Mouse (Mus musculus): ENCODE results near the gene Larp4b.

The Larp4b gene

GRCm38 (mm10) chr13:9181666-9182264 is 88.1 kb downstream of the Larp4b start:
- peak; percentile 85 for DNase-seq

GRCm38 (mm10) chr13:9184281-9184680 is 90.6 kb downstream of the Larp4b start:
- DNase-seq = no peak

GRCm38 (mm10) chr13:9184716-9185115 is 91.0 kb downstream of the Larp4b start:
- no peak for DNase-seq

GRCm38 (mm10) chr13:9187156-9187555 is 93.5 kb downstream of the Larp4b start:
- DNase-seq = no peak

- DNase-seq = peak; percentile 73
Observed at GRCm38 (mm10) chr13:9187566-9188530, 94.2 kb downstream of the Larp4b start.

GRCm38 (mm10) chr13:9189481-9189880 is 95.8 kb downstream of the Larp4b start:
- DNase-seq = no peak

GRCm38 (mm10) chr13:9191172-9192140 is 97.8 kb downstream of the Larp4b start:
- peak; percentile 28 for DNase-seq

GRCm38 (mm10) chr13:9192797-9193330 is 99.2 kb downstream of the Larp4b start:
- DNase-seq = peak; percentile 42

GRCm38 (mm10) chr13:9194656-9195055 is 101.0 kb downstream of the Larp4b start:
- DNase-seq = no peak

GRCm38 (mm10) chr13:9195565-9195964 is 101.9 kb downstream of the Larp4b start:
- no peak for DNase-seq

- DNase-seq = no peak
Observed at GRCm38 (mm10) chr13:9198106-9198505, 104.4 kb downstream of the Larp4b start.

- peak; percentile 79 for DNase-seq
Observed at GRCm38 (mm10) chr13:9198728-9199464, 105.2 kb downstream of the Larp4b start.

GRCm38 (mm10) chr13:9199465-9199844 is 105.8 kb downstream of the Larp4b start:
- no peak for DNase-seq

- peak; percentile 16 for DNase-seq
Observed at GRCm38 (mm10) chr13:9222761-9223405, 129.2 kb downstream of the Larp4b start.
